Mouse (Mus musculus) kidney, postnatal 0 days (tissue): ENCODE results near the gene Rabggtb. TPM values are rescaled to one million over a fixed set of nuclear protein-coding genes. Genes with fewer than 3 reads are reported as not detected.
A peak's percentile ranks its signal among the peaks of the same experiment; 100 is the strongest.
"Not testable (repeated sequence)": the region's sequence is repeated elsewhere in the genome, so short reads cannot be mapped to it uniquely, and the experiment has no call there.

Source experiments
- ATAC-seq: fragments of 200-750 bp; cut with Nextera tagmentation; replicated peaks from 2 replicates; pipeline ENCODE4 v1.8.0; 2017; ENCODE audit warnings: low read depth, moderate number of reproducible peaks, moderate TSS enrichment, moderate library complexity; ENCODE audit not compliant: low FRiP score
- DNase-seq: peaks from one replicate; pipeline ENCODE4 v3.0.0-alpha.2; 2016; ENCODE audit warnings: low spot score
- H3K27ac ChIP-seq: fragments of 300-500 bp; sonication (generic); 2 replicates; pipeline ENCODE4 v1.5.1; 2014; ENCODE audit warnings: mild to moderate bottlenecking
- H3K27me3 ChIP-seq: fragments of 300-500 bp; sonication (generic); 2 replicates; pipeline ENCODE4 v1.6.1; 2014; ENCODE audit warnings: low read length, mixed read lengths; ENCODE audit not compliant: insufficient read depth
- H3K36me3 ChIP-seq: fragments of 300-500 bp; sonication (generic); 2 replicates; pipeline ENCODE4 v1.6.1; 2014; ENCODE audit warnings: low read length, mixed read lengths; ENCODE audit not compliant: insufficient read depth
- H3K4me1 ChIP-seq: fragments of 300-500 bp; sonication (generic); replicated peaks from 2 replicates; pipeline ENCODE4 v1.6.1; 2014; ENCODE audit warnings: antibody characterized with exemption, low read length, mixed read lengths; ENCODE audit not compliant: insufficient read depth
- H3K4me2 ChIP-seq: fragments of 300-500 bp; sonication (generic); 2 replicates; pipeline ENCODE4 v1.6.1; 2014; ENCODE audit warnings: mild to moderate bottlenecking, low read length, moderate library complexity, mixed read lengths
- H3K4me3 ChIP-seq: fragments of 300-500 bp; sonication (generic); replicated peaks from 2 replicates; pipeline ENCODE4 v1.5.1; 2014; ENCODE audit warnings: low read depth, low read length
- H3K9ac ChIP-seq: fragments of 300-500 bp; sonication (generic); 2 replicates; pipeline ENCODE4 v1.6.1; 2014; ENCODE audit warnings: low read depth, low read length
- H3K9me3 ChIP-seq: fragments of 300-500 bp; sonication (generic); replicated peaks from 2 replicates; pipeline ENCODE4 v1.6.1; 2016; ENCODE audit warnings: low read length, inconsistent platforms, mixed read lengths
- CTCF ChIP-seq: IDR thresholded peaks from 2 replicates; pipeline ENCODE4 v1.5.1; 2016; ENCODE audit warnings: antibody characterized with exemption, low read depth, mild to moderate bottlenecking, moderate library complexity
- WGBS: fragments of 180-500 bp; shearing (Covaris S2); extraction: QIAGEN DNeasy Blood & Tissue Kit; methylation state at CpG from one replicate; pipeline ENCODE4 v1.1.7; 2014; 5-methylcytosine and 5-hydroxymethylcytosine counted together
- polyA plus RNA-seq: library from polyadenylated mRNA; unstranded; fragments of >200 nt; fragmentation: Nextera tagmentation; extraction: Ambion mirVana; gene quantifications from 2 replicates; pipeline ENCODE4 v1.2.1, GENCODE M21; 2015

Gene Rabggtb
- polyA plus RNA-seq, 1 experiment from 2014 or later, result 55.0 TPM

DNA sequence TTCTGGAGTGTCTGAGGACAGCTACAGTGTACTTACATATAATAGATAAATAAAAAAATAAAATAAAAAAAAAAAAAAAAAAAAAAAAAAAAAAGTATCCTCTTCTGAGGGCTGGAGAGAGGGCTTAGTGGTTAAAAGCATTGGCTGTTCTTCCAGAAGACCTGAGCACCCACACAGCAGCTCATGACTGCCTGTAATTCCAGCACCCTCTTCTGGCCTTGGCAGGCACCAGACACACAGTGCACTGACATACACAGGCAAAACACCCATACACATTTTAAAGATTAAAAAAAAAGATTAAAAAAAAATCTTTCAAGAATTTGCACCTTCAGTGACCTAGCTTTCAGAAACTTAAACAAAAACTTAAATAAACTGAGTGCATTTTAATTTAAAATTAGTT lies 26.5 kb downstream of the Rabggtb start:
- Histone ChIP-seq H3K4me3 (no peak overlapping the region), H3K4me2 (no peak overlapping the region), H3K9me3 (no peaks in the 10 kb centered on the region), H3K27ac (no peak overlapping the region), H3K27me3 (no peaks in the 10 kb centered on the region), H3K9ac (no peak overlapping the region), H3K36me3 (no peaks in the 10 kb centered on the region), H3K4me1 (no peaks in the 10 kb centered on the region)
- DNase-seq (no peak), ATAC-seq (no peak)
- peak; percentile 35; the same call in 1 of the 2 replicates for TF ChIP-seq CTCF

DNA sequence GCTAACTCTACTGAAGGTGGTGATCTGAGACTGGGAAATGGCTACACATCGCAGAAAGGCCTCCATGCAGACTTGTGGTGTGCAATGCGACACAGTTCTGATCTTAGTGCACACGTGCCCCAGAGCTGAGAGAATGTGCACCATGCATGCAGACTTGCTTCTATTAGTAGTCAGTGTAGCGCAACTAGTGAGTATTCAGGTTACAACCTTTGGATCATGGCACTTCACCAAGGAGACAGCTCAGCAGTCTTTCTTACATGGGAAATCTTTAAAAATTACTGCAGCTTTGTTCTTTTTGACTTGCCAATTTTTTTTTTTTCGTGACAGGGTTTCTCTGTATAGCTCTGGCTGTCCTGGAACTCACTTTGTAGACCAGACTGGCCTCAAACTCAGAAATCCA lies 41.4 kb downstream of the Rabggtb start:
- Histone ChIP-seq H3K4me1 (no peaks in the 10 kb centered on the region), H3K9ac (no peak overlapping the region), H3K27ac (no peak overlapping the region), H3K9me3 (no peaks in the 10 kb centered on the region), H3K4me3 (no peak overlapping the region), H3K4me2 (no peak overlapping the region), H3K36me3 (no peaks in the 10 kb centered on the region), H3K27me3 (no peaks in the 10 kb centered on the region)
- DNase-seq (no peak), ATAC-seq (0 out of 2 replicates have a peak, but pooled peaks have one; percentile 40)
- TF ChIP-seq CTCF, result no peak
- 63% methylated on average over 5 of the region's 5 CpGs for WGBS

DNA sequence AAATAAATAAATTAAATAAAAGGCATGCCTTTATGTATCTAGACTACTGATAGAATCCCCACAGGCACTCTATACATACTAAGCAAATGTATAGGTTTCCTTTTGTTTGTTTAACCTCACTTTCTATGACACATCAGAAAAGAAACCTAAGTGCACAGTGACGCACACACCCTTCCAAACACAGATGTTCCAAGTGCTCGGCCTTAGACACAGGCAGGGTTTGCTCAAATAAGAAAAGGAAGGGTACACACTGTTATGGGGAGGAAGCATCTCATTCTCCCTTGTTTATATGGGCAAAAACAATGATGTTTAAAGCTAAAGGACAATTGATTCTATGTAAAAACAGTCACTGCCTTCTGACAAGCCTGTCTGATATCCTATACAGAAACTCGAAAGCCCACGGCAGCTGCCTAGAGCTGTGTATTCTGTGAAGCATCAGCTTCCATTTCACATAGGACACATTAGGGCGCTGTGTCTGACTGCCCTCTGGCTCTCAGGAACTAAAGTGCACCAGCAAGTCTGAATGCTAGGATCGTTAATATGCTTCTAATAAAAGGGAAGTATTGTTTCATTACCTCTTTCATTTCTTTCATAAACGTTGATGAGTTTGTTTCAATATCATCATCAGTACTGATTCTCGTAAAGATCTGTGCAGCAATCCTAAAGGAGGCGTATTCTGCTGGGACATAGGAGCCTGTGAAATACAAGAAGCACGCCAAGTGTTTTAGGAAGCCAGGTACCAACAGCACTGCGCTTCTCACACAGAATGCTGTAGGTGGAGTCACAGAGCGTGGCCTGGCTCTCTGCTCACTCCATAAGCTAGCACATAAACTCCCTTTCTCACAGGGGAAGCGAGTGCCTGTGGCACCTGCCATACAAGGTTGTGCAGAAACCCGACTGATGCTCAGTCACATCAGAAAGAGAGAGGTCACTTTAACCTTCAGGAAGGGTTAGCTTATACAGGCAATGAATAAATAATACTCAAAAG lies 45.4 kb downstream of the Rabggtb start:
- no peaks in the 10 kb centered on the region for H3K36me3 ChIP-seq
- DNase-seq (peak; percentile 26), ATAC-seq (no peak)
- no peak overlapping the region for H3K9ac ChIP-seq
- H3K9me3 ChIP-seq, result no peaks in the 10 kb centered on the region
- H3K27me3 ChIP-seq, result no peaks in the 10 kb centered on the region
- H3K27ac ChIP-seq, result no peak overlapping the region
- H3K4me3 ChIP-seq, result no peak overlapping the region
- no peak overlapping the region for H3K4me2 ChIP-seq
- WGBS, result 64% methylated on average over 14 of the region's 14 CpGs
- peak; percentile 60 for TF ChIP-seq CTCF
- no peaks in the 10 kb centered on the region for H3K4me1 ChIP-seq

DNA sequence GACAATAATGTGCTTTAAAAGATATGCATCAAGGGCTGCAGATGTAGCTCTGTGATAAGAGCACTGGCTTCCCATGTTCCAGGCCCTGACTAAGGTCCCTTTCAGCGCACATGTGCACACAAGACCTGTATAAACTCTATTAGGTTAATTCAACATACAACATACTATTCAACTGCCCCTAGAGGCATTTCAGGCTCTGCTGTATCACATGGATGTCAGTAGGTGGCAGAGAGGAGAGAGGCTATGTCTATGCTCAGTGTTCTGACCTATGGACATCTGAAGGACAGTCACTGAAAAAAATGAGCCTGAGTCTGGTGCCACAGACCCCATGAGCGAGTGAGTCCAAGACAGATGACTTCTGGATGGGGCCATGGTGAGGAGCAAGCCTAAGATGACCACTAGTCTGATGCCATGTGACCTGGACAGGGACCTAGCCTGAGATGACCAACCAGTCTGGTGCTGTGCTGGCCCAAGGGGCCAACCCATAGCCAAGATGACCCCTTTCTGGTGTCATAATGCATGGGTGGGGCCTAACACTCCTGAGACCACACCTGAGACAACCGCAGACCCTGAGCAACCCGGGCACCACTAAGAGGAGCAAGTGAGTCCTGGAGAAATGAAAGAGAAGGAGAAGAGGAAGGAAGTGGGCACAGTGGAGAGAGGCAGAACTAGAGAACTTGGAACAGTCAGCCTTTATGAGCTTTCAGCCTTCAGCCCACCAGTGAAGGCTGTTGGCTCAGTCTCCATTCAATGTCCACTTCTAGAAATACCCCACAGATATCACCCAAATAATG lies 48.0 kb downstream of the Rabggtb start:
- Histone ChIP-seq H3K27ac (no peak overlapping the region), H3K36me3 (no peaks in the 10 kb centered on the region), H3K4me3 (no peak overlapping the region), H3K4me2 (no peak overlapping the region), H3K4me1 (no peaks in the 10 kb centered on the region), H3K9me3 (no peaks in the 10 kb centered on the region), H3K27me3 (no peaks in the 10 kb centered on the region), H3K9ac (no peak overlapping the region)
- TF ChIP-seq CTCF, result peak; percentile 28; the same call in 1 of the 2 replicates
- ATAC-seq, result no peak
- 86% methylated on average over 4 of the region's 4 CpGs for WGBS
- no peak for DNase-seq

DNA sequence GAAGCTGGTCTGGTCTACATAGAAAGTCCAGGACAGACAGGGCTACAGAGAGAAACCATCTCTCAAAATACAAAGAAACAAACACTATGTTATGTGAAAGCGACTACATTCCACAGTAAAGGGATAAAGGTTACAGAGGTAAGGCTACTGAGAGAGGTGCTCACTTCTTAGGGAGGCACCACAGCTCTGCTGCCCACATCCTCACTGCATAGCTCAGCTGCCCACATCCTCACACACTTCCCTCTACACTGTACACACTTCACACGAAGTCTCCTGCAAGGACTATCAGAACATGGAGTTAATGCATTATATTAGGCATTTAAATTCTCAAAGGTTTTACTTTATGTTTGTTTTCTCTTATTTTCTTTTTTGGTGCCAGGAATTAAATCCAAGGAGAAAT lies 49.0 kb downstream of the Rabggtb start:
- no peak for ATAC-seq

DNA sequence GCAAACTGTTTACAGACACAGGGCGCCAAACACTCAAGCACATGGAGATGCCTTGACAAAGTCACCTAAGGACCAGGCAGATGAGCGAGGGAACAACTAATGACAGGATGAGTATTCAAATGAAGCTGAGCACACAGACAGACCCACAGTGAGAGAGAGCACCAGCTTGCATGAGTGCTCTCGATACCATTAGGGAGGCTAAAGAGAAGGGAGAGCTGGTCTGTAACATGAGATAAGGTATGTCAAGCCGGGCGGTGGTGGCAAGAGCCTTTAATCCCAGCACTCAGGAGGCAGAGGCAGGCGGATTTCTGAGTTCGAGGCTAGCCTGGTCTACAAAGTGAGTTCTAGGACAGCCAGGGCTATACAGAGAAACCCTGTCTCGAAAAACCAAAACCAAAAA lies 52.4 kb downstream of the Rabggtb start:
- H3K4me3 ChIP-seq, H3K4me2 ChIP-seq, DNase-seq, H3K27me3 ChIP-seq, H3K9me3 ChIP-seq, H3K36me3 ChIP-seq, H3K4me1 ChIP-seq, H3K9ac ChIP-seq, H3K27ac ChIP-seq, ATAC-seq: not testable (repeated sequence)
- 86% methylated on average over 8 of the region's 8 CpGs for WGBS

More for the DNA sequence above, 49.0 kb downstream of the Rabggtb start:
- Histone ChIP-seq H3K36me3 (no peaks in the 10 kb centered on the region), H3K9ac (no peak overlapping the region), H3K4me2 (no peak overlapping the region), H3K27me3 (no peaks in the 10 kb centered on the region), H3K27ac (no peak overlapping the region), H3K4me3 (no peak overlapping the region), H3K4me1 (no peaks in the 10 kb centered on the region), H3K9me3 (no peaks in the 10 kb centered on the region)
- WGBS, result 86% methylated on average over 2 of the region's 2 CpGs
- TF ChIP-seq CTCF, result no peak
- no peak for DNase-seq
